Mouse (Mus musculus) cortical plate, adult 2 months (tissue): ENCODE measurements around the gene Vwa3b.

ENCODE experiments used
- CTCF ChIP-seq: fragments of 200-500 bp; IDR thresholded peaks from 2 replicates; pipeline ENCODE4 v1.5.1; 2011; ENCODE audit warnings: mild to moderate bottlenecking, control low read depth, low read length; ENCODE audit not compliant: insufficient read depth; ENCODE audit errors: extremely low read depth
- POLR2A ChIP-seq: fragments of 200-500 bp; IDR thresholded peaks from 2 replicates; pipeline ENCODE4 v1.6.1; 2011; ENCODE audit warnings: mild to moderate bottlenecking, low read length, control low read depth; ENCODE audit not compliant: insufficient read depth; ENCODE audit errors: extremely low read depth

DNA sequence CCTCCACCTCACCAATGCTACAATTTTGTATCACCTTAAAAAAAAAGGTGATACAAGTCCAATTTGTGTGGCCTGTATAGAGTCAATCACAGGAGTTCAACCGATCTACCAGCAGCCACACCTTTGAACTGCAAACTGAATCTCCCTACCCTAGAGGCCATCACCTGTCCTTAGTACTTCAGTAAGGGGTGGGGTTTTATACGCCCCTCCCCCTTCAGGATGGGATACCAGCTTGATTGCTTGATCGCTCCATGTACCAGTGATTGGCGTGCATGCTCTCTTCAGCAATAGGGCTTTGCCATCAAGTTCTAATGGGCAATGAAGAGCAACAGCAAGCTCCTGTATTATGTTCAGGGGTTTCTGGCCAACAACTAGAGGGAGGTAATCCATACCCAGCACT lies 54.0 kb downstream of the Vwa3b start:
- no peak for TF ChIP-seq CTCF
- no peak for TF ChIP-seq POLR2A
